Mouse (Mus musculus) lung, postnatal 4 days (tissue): ENCODE results near the gene Tmcc1.

Experiments used
- DNase-seq, 2 experiments: peaks; one replicate each; pipeline ENCODE4 v3.0.0; 2021

The Tmcc1 gene

GRCm38 (mm10) chr6:115991108-115991880, 202.0 kb downstream of the Tmcc1 start:
- DNase-seq = peak in 1 of 2 experiments; percentile 86

DNA sequence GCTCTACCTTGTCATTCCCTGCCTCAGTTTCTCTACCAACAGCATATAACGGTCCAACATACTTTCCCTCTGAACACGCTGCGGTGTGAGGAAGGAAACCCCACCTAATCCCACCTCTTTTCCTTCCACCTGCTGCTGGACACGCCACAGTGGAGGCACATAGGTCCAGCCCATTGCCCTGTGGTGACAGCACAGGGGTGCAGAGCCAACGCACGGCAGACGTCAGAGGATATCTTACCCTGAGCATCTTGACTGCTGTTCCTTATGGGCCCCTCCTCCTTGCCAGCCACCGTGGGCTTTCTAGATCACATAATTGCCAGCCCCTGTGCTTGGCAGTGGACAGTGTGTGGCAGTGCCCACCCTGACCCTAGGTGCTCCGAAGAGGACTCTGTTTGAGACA, 202.8 kb downstream of the Tmcc1 start:
- no peak for DNase-seq

DNA sequence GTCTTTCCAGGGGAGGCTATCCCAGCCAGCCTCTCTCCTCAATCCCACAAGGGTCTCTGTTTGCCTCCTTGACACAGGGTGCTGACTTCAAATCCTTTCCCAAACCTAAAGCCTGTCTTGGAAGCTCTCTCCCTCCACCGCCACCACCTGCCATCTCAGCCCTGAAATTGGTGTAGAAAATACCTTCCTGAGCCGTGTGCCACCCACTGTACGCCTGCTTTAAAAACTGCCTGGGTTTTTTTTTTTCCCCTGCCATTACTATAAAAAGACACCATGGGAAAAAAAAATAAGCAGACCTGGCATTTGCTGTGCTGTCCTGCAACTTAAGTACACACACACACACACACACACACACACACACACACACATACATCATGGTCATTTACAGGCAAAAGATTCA, 203.2 kb downstream of the Tmcc1 start:
- no peak for DNase-seq

- DNase-seq = no peak
Observed at GRCm38 (mm10) chr6:115989607-115990006, 203.7 kb downstream of the Tmcc1 start.

- DNase-seq = no peak
Observed at GRCm38 (mm10) chr6:115989032-115989431, 204.3 kb downstream of the Tmcc1 start.

DNA sequence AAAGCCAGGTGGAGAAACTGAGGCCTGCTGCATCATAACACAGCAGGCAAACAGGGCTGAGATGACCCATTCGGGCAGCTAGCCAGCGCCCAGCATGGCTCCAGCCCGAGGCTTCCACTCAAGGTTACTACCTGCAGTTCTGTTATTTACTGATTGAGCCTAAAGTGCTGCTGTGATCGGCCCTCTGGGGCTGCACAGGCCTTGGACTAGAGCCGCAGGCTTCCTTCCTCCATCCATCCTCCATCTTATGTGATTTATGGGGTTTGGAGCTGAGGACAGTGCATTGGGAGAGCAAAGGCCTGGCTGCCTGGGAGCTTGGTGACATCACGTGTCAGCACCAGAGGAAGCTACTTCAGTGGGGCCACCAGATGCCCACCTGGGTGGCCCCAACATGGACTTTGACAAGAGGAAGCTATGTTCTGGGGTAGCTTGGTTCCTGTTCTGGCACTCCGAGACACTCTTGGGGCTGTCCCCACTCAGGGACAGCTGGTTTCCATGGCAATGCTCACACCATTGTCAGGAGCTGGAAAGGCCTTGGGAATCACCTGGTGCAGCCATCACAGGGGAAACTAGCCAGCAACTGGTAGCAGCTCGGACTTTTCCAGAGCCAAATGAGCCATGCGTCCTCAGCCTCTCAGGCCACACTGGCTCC, 206.1 kb downstream of the Tmcc1 start:
- no peak for DNase-seq

DNA sequence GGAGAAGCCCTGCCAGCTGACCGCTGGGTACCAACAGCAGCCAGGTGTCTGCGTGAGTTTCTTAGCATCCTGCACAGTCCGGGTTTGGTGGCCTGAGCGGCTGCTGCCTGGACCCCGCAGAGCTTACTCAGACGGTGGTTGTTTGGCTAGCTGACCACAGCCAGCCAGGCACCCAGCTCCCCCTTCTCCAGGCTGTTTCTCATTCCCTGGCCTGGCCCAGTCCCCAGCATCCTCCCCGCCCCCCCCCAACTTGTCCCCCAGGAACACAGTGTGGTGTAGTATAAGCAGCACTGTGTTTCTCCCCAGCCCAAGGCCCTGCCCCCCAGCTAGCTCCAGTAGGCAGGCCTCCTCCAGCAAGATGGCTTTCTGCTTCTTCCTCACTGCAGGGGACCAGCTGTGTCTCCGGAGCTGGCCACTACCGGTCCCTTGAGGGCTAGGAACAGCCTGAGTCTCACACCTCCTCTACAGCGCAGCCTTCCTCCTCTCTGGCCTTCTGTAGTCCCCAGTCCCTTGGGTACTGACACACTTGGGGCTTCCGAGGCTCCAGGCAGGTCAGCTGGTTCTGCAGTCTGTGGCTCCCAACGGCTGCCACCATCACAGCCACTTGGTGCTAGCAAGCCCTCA, 206.7 kb downstream of the Tmcc1 start:
- peak in 1 of 2 experiments; percentile 58 for DNase-seq

DNA sequence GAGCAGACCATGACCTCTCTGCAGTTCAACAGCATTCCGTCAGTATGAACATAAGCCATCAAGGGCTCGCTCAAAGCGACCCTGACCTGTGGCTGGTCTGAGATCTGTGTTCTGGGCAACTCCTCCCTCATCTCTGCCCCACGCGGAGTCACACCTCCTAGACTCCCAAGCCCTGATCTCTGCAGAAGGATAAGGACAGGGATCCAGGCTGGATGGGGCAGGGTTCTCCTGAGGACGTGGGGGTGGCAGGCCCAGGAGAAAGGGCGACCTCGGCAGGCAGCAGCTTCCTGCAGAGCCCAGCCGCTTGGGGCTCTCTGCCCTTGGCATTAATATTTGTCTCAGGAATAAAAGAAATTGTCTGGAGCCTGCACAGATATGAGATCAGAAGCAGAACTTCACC, 207.7 kb downstream of the Tmcc1 start:
- DNase-seq = no peak

GRCm38 (mm10) chr6:115984580-115984979, 208.7 kb downstream of the Tmcc1 start:
- DNase-seq = peak in 1 of 2 experiments; percentile 64

- DNase-seq = peak; percentile 60 to 89
Observed at GRCm38 (mm10) chr6:115983306-115984038, 209.8 kb downstream of the Tmcc1 start.

DNA sequence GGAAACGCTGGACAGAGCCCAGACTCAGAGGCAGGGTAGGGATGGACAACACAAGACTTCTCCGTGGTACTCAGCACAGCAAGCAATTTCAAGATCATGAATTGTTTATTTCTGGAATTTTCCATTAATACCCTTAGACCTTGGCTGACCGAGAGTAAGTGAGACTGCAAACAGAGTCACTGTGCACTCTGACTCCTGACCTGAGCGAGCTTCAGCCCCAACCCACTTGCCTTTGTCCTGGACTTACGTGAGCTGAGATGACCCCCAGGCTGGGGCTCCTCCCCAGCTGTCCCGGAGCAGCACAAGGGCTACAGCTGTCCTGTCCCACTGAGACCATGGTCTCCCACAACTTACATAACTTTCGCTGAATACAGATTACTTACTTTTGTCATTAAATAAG, 210.4 kb downstream of the Tmcc1 start:
- DNase-seq = peak in 1 of 2 experiments; percentile 53

DNA sequence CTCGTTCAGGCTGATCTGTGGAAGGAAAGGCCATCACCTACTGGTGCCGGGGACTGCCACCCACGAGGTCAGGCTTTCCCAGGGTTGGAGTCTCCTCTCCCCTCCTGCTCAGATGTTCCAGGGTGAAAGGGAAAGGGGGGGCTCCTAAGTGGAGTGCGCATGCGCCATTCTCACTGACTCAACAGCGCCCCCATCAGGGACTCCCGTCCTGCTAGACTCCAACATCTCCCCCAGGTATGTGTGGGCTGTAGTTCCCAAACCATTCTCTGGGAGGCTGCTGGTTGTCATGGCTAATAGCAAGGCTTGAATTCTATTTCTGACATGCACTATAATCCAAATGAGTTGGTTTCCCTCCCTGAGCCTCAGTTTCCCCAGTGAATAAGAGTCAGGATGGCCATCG, 214.7 kb downstream of the Tmcc1 start:
- no peak for DNase-seq

GRCm38 (mm10) chr6:115977810-115978209, 215.5 kb downstream of the Tmcc1 start:
- no peak for DNase-seq

- no peak for DNase-seq
Observed at GRCm38 (mm10) chr6:115975606-115976005, 217.7 kb downstream of the Tmcc1 start.

DNA sequence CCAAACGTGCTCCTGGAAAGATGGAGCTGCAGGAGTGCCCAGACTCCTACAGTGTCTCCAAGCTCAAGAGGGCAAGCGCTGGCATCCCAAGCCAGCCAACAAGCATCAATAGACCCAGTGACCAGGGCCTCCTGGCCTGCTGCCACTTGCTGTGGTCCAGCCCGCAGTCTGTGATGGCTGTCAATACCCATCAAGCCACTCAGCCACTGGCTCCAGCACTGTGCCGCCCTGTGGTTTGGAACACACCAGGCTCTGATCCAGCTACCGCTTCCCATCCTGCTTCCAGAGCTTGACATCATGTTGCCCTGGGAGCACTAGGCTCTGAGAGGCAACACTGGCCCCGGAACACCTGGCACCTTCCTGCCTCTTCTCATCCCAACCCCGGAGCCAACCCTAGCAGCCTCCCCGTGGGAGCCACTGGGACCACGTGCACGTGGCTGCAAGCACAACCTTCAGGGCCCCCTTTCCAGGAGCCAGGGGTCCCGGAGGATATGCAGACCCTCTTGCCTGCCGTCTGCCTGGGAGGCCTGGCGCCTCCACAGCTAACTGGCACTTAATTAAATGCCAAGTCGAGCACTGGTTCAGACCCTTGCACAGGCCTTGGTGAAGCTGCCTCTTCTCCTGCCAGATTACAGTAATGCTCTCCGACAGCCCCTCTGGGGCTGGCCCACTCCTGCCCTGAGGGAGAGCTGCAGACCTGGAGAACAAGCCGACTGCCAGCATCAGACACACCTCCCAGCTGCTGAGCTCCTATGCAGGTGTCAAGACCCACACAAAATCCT, 219.2 kb downstream of the Tmcc1 start:
- DNase-seq = no peak

- no peak for DNase-seq
Observed at GRCm38 (mm10) chr6:115973139-115973875, 220.0 kb downstream of the Tmcc1 start.

DNA sequence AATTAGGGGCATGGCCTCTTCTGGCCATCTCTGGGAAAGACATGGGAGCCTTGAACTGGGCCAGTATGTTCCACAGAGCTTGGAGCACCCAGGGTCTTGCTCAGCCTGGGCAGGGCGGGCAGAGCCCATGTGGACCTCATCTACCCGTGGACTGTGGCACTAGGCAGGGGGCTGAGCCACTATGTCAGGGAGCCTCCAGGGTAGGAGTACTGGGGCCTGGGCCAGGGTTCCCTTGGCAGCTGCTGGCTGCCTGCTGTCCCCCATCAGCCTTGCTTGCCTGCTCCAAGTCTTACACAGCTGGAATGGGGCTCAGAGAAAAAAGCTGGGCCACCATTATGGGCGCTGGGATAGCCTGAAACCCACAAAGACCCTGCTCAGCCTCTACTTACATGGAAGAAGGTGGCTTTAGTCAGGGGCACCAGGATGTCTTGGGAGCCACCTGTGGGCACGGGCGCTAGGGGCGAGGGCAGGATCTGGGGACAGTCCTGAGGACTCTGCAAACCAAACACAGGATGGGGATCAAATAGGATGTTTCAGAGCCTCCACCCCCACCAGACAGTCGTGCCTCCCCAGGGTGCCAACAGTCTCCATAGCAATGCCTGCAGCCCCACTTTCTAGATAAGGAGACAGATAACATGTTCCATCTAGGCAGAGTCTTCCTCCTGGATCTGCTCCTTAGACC, 221.1 kb downstream of the Tmcc1 start:
- peak in 1 of 2 experiments; percentile 79 for DNase-seq

DNA sequence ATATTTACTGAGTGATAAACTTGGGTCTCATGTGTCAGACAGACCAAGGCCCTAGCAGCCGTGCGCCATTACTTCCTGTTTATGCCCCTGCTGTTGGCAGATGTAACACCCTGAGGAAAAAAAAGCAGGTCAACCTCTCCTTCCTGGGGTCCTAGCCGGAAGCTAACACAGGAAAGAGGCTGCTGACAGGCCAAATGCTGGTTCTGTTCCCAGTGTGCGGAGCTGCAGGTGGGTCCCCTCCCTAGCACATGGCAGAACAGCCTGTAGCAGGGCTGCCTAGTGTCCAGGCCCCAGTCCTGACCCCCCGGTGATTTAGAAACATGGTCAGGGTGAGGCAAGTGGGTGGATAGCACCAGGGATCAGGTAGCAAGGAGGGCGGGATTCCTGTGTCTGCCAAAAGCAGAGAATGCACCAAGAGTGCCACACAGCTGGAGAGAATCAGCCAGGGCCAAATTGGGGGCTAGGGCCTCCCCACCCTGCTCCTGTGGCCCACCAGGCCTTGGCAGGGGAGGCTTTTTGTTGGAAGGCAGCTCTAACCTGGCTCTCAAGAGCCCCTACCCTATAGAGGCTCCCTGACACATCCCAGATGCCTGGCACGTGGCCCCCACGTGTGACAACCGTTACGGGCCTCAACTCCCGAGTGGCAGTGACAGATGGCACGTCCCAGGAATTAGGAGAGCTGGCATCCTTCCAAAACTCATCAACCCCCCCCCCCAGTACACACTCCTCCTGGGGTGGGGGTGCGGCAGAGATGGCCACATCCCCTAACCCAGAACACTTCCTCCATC, 221.8 kb downstream of the Tmcc1 start:
- DNase-seq = peak; percentile 66 to 78

DNA sequence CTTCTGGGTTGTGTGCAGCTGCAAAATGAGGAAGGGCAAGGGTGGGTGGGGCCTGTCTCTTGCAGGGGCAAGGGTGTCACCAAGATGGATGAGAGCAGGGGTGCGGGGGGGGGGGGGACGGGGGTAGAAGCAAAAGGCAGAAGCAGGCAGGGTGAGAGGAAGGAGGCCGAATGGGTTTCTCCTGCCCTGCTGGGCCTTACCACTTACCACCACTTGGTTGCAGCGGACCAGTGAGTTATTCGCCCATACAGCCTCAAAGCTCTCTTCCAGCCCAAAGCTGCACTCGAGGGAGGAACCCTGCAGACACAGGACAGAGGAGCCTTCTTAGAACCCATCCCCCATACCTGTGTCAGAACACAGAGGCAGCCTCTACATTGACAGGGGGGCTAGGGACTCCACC, 223.3 kb downstream of the Tmcc1 start:
- no peak for DNase-seq

DNA sequence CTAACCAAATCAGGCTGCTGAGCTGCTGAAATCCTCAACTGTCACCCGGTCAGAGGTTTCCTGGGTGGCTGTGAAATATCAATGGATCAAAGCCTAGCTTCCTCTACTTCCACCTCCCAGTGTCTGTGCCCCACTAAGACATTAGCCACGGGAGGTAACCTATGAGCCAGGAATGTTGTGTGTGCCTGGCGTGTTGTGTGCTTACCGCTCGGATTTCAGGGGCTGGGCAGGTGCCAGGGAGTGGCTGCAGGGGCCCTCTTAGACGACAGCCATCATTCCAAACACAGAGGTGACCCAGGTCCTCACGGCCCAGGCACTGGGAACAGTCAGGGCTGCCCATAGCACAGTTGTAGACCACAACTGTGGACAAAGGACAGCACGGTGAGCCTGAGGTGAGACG, 224.2 kb downstream of the Tmcc1 start:
- DNase-seq = no peak
